Mouse (Mus musculus): ENCODE data around the gene Actr6. TPM values are rescaled to one million over a fixed set of nuclear protein-coding genes. Genes with fewer than 3 reads are reported as not detected.

Actr6 gene
- polyA plus RNA-seq (2015; fragmentation: Nextera tagmentation; extraction: Ambion mirVana) = 58.7 and 63.8 TPM in 2 replicates

DNA sequence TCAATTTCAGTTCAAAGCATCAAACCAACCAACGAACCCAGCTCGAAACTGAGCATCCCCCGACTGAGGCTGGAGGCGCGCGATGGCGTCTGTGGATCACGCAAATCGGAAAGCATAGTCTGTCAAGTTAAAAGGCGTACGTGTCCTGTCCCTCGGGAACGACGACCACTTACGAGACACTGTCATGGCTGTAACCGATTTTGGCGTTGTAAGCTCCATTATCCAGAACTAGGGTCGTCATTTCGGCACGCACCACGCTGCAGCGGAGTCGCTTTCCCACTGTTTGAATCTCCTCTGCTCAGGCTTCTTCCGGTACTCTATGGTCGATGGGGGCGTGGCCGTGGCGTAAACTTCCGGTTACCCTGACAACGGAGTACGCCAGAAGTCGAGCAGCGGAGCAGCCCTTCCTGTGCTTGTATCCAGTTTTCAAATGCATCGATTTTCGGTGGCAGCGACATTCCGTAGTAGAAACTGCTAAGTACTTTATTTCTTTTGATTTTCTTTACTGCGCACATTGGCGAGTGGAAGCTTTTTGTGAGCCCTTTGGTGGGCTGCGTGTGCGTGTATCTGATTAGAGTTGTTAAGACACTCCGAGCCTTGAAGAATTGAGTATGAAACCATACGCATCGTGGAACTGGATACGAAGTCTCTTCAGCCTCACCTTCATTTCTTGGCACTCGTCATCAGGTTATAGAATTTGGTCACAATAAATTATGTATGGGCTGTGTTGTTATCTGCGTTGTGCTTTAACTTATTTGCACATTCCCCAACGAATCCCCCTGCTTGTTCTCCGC lies at the start of gene Actr6:
Actr6 (minus strand) TSS at position 295 of the 794 bp plus-strand sequence.
- peak; percentile 97 for DNase-seq (ENCODE audit: low spot score)

DNA sequence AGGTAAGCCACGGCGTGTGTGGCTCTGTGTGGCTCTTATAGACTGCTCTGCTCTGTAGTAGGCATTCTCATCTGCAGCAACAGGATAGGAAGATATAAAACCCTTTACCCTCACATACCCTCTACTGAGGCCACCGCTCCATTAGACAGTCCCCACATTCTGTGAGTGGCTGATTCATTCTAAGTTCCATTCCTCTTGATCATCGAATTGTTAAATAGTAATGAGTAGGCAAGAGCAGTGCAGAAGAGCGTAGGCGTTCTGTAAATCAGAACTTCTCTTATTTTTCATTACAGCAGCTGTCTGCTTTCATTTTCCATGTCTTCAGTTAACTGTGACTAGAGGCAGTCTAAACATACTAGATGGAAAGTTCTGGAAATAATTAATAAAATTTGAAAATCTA lies 43.9 kb upstream of the Actr6 start:
- no peak for DNase-seq (ENCODE audit: low spot score)

GRCm38 (mm10) chr10:89771894-89772293 lies 39.8 kb upstream of the Actr6 start:
- no peak for DNase-seq (ENCODE audit: low spot score)

- no peak for DNase-seq (ENCODE audit: low spot score)
Observed at GRCm38 (mm10) chr10:89769096-89769495, 37.0 kb upstream of the Actr6 start.

DNA sequence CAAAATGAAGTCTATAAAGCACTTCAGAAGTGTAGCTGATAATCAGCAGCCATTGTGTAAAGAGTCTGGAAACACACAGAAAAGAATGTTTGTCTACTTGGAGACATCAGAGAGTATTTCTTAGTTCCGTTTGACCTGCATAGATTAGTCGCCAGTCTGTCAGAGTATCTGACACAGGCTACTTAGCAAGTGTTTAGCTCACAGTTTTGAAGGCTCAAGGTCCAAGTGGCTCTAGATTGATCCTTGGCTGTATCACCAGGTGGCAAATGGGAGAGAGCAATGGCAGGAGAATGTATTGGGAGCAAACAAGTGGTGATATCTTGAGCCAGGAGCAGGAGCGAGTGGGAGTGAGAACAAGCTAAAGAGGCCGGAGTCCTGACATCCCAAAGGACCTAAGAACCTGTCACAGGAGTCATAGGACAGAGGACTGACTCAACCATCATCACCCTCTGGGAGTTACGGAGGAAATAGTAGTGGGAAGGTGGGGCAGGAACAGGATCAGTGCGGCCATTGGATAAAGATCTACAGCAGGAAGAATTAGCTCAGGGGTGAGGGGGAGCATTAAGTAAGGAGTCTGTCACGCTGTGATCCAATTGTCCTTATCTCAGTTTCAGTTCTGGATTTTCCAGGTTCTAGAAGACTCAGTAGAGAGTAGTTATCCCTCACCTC lies 36.4 kb upstream of the Actr6 start:
- no peak for DNase-seq (ENCODE audit: low spot score)

DNA sequence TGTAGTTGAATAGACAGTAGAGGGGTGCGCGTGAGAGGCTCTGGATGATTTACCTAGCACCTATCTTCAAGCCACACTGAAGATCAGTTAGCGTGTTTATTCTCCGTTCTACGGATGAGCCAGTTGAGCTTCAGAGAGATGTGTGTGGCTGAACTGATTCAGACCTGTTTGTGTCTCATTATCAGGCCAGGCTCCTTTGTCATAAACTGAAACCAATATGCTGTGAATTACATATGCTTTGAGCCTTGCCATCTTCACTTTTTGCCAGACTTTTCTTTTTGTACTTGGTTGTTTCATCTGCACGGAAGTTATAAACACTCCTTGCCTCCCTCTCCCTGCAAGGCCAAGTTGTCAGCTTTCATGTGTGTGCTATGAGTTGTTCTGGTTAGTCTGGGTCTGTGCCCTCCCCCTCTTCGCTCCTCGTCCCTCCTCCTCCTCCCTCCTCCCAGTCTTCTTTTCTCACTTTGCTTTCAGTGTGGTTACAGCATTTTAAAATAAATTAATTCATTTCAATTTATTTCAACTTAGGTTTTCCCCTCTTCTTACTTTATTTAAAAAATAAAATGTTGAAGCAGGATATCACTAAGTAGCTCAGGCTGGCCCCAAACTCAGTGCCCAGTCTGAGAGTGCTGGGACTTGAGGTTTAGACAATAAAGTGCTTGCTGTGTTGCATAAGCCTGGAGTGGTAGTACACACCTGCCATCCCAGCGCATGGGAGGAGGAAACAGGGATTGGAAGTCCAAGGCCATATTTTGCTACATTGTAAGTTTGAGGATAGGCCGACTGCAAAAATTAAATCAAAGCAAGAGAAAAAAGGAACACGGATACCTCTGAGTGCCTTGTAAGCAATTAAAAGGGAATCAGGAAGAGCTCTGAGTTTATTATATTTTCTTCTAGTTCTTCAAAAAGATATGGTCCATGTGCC lies 34.0 kb upstream of the Actr6 start:
- DNase-seq (ENCODE audit: low spot score) = peak; percentile 32

GRCm38 (mm10) chr10:89764457-89765121 lies 32.5 kb upstream of the Actr6 start:
- peak; percentile 68 for DNase-seq (ENCODE audit: low spot score)

- no peak for DNase-seq (ENCODE audit: low spot score)
Observed at GRCm38 (mm10) chr10:89760772-89761171, 28.7 kb upstream of the Actr6 start.

GRCm38 (mm10) chr10:89755231-89755630 lies 23.1 kb upstream of the Actr6 start:
- no peak for DNase-seq (ENCODE audit: low spot score)

- DNase-seq (ENCODE audit: low spot score) = no peak
Observed at GRCm38 (mm10) chr10:89751069-89751468, 19.0 kb upstream of the Actr6 start.

GRCm38 (mm10) chr10:89748619-89749018 lies 16.5 kb upstream of the Actr6 start:
- DNase-seq (ENCODE audit: low spot score) = no peak

- DNase-seq (ENCODE audit: low spot score) = no peak
Observed at GRCm38 (mm10) chr10:89747911-89748310, 15.8 kb upstream of the Actr6 start.

GRCm38 (mm10) chr10:89747221-89747905 lies 15.3 kb upstream of the Actr6 start:
- peak; percentile 61 for DNase-seq (ENCODE audit: low spot score)

GRCm38 (mm10) chr10:89746581-89746980 lies 14.5 kb upstream of the Actr6 start:
- DNase-seq (ENCODE audit: low spot score) = no peak

DNA sequence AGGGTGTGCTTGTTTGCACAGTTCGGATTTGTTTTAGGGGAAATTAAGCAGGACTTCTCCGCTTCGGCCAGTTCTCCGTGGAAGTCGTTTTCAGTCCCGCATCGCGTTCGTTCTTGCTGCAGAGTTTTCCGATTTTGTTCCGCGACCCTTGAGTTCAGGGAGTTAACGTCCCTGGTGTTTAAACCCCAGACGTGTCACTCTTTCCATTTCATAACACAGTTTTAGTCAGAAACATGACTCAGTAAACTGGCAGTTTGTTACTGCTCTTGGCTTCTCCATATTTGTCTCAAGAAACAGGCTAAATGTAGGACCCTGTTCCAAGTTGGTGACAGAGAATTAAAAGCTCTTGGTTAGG lies 13.5 kb upstream of the Actr6 start:
- peak; percentile 60 for DNase-seq (ENCODE audit: low spot score)

- peak; percentile 85 for DNase-seq (ENCODE audit: low spot score)
Observed at GRCm38 (mm10) chr10:89744871-89745665, 13.0 kb upstream of the Actr6 start, which contains the start of gene Uhrf1bp1l. TSS of gene Uhrf1bp1l (plus strand) at chr10:89744991.

- no peak for DNase-seq (ENCODE audit: low spot score)
Observed at GRCm38 (mm10) chr10:89744341-89744740, 12.2 kb upstream of the Actr6 start.

DNA sequence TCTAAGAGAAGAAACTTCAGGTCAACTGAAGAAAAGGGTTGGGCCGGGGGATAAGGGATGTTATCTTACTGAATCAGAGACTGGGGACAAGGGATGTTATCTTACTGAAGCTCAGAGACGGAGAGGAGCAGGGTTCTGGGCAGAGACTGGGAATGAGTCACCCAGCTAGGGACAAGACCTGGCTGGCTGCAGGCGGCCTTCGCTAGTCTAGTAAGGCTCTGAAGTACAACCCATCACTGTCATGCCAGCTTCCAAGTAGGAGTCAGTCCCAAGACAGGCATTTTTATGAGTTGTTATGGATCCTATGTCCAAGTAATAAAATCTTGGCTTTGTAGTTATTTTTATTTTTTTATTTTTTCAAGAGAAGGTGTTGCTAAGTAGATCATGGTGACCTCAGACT lies 11.2 kb upstream of the Actr6 start:
- DNase-seq (ENCODE audit: low spot score) = no peak

GRCm38 (mm10) chr10:89740995-89741394 lies 8.9 kb upstream of the Actr6 start:
- DNase-seq (ENCODE audit: low spot score) = no peak

GRCm38 (mm10) chr10:89739703-89740102 lies 7.6 kb upstream of the Actr6 start:
- DNase-seq (ENCODE audit: low spot score) = no peak
